Mouse (Mus musculus) bone marrow macrophage, adult 2 months (primary cell): ENCODE measurements at regions not wholly inside any gene's neighbourhood (a gene's known extent, or its start where the extent isn't known, plus 50 kb on each side); places are given as distances from the start of the nearest gene placed in this dataset.
"Not testable (repeated sequence)": the region's sequence is repeated elsewhere in the genome, so short reads cannot be mapped to it uniquely, and the experiment has no call there.

Source experiments
- CTCF ChIP-seq: IDR thresholded peaks from 2 replicates; pipeline ENCODE4 v1.5.1; 2012; ENCODE audit warnings: low read depth, mild to moderate bottlenecking, low read length, moderate library complexity
- POLR2A ChIP-seq: IDR thresholded peaks from 2 replicates; pipeline ENCODE4 v1.6.1; 2012; ENCODE audit warnings: mild to moderate bottlenecking, low read depth, low read length, borderline replicate concordance

- TF ChIP-seq CTCF, POLR2A: not testable (repeated sequence)
Observed at GRCm38 (mm10) chr14:53081853-53082252, 586.3 kb upstream of the Olfr1507 start.
